Mouse (Mus musculus) gastrocnemius, adult 8-10 months (tissue): ENCODE results near the gene Fam217a. TPM values are rescaled to one million over a fixed set of nuclear protein-coding genes. Genes with fewer than 3 reads are reported as not detected.
"Not testable (repeated sequence)": the region's sequence is repeated elsewhere in the genome, so short reads cannot be mapped to it uniquely, and the experiment has no call there.

Source experiments
- DNase-seq, 2 experiments: peaks; one replicate each; pipeline ENCODE4 v3.0.0; 2022; ENCODE audit warnings: low spot score in 2 of 2
- total RNA-seq, 4 experiments: library from RNA; stranded (reverse); gene quantifications; 2 replicates each; pipeline ENCODE4 v1.2.4; 2022

The Fam217a gene
- total RNA-seq, 4 experiments from 2014 or later, result not detected

DNA sequence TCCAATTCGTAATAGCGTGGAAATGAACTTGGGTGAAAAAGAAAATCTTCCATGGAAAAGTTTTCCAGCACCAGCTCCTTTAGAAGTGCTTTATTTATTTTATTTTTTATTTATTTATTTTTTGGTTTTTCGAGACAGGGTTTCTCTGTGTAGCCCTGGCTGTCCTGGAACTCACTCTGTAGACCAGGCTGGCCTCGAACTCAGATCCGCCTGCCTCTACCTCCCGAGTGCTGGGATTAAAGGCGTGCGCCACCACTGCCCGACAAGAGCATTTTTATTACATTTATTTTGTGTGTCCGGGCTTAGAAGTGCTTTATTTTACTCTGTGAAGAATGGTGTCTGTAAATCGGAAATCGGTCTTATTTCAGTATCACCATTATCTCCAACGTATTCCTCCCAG, 49.4 kb downstream of the Fam217a start:
- not testable (repeated sequence) for DNase-seq

DNA sequence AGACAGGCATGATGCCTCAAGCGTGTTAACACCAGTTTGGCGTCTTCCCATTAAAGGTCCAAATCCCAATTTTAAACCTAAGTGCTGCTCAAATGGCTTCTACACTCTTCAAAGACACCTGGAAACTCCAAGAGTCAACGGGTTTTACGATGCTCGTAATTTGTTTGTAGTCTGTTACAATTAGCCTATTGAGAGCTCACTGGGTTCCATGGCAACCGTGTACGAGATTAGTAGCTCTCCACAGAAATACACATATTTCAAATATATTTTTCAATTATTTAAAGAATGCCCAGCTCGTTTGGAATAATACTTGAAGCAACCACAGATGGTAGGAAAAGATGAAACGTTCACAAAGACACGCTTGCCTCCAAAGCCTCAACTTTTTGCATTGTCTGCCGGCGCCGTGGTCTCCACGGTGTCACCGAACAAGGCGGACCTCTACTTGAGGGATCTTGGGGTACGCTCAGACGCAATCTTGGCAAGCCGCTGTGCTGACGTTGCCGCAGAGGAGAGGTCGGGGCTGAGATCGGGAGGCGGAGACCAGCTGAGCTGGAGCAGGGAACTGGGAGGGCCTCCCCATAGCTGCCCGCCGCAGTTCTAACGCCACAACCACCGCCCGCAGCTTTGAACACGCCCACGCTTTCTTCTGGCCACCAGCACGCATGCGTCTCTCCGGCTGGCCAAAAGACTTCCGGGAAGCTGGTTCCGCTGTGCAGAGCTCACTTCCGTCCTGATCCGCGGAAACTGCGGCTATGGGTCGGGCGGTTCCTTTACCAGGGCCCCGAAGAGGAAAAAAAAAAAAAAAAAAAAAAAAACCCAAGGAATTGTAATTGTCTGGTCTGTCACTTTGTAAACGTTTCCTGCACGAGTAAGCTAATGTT, 50.1 kb downstream of the Fam217a start:
- DNase-seq, result peak; percentile 85 to 94

DNA sequence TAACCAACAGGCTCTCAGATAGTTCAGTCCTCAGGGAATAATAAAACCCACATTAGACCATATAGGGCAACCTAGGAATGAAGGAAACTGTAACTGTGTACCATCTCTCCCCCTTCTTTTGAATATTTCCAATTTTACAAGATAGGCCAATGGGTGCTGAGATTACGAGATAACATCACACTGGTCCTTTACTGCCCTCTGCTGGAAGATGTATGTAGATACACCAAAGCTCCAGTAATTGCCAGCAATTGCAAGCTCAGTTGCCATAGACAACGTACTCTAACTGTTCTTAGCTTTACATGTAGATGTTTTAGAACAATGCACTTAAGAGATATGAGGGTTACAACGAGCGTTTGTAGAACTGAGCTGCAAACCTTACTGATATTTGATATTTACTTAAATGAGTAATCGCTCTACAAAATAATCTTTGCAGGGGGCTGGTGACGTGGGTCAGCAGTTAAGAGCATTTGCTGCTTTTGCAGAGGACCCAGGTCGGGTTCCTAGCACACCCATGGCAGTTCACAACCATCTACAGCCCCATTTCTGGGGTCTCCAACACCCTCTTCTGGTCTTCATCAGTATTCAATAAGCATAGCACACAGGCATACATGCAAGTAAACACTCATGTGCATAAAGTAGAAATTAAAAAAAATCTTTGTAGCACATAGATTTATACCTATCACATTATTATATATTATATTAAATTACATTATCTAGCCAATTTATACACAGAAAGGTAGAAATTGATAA, 59.5 kb downstream of the Fam217a start:
- no peak for DNase-seq

DNA sequence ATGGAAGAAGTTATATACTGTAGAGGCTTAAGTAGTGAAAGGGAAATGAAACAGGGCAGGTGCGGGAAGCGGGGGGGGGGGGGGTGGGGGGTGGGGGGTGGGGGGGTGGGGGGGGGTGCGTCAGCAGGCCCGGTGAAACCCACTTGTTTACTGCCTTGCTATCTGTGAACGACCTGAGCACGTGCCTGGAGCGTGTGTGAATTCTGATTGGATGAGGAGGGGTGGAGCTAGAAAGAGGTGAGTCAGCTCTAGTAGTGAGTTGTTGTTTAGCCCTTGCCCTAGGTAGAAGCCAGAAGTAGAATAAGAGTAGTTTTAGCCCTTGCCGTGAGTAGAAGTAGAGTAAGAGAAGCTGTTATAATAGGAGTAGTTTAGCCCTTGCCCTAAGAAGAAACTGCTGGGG, 62.9 kb downstream of the Fam217a start:
- DNase-seq, result not testable (repeated sequence)

Other genes with a start within 250 kb of the Fam217a start
- not detected for gene Fam50b, start 189.5 kb downstream of the Fam217a start, total RNA-seq
- gene Prpf4b, start 49.0 kb downstream of the Fam217a start, total RNA-seq, result 10 to 100 TPM; 17.6 to 24.7 (median 19.7) TPM
- gene 4933417A18Rik, start 99 bp upstream of the Fam217a start, total RNA-seq, result not detected
- under 1 TPM; 0.32 to 0.65 (median 0.46) TPM for gene Eci3, start 39.5 kb upstream of the Fam217a start, total RNA-seq
- 10 to 100 TPM; 75.3 to 88.2 (median 81.1) TPM for gene Eci2, start 102.8 kb upstream of the Fam217a start, total RNA-seq